Mouse (Mus musculus) limb, embryonic 10.5 days (tissue): ENCODE measurements around the gene Sh3bp5. TPM values are rescaled to one million over a fixed set of nuclear protein-coding genes. Genes with fewer than 3 reads are reported as not detected.
A peak's percentile ranks its signal among the peaks of the same experiment; 100 is the strongest.
"Not testable (repeated sequence)": the region's sequence is repeated elsewhere in the genome, so short reads cannot be mapped to it uniquely, and the experiment has no call there.

ENCODE experiments used
- DNase-seq: peaks from one replicate; pipeline ENCODE4 v3.0.0-alpha.2; 2017; ENCODE audit warnings: low spot score
- H3K27ac ChIP-seq: fragments of 300-500 bp; sonication (generic); 2 replicates; pipeline ENCODE4 v1.5.1; 2016; ENCODE audit warnings: mild to moderate bottlenecking
- H3K27me3 ChIP-seq: fragments of 300-500 bp; sonication (generic); 2 replicates; pipeline ENCODE4 v1.6.1; 2016; ENCODE audit warnings: low read depth, mild to moderate bottlenecking; ENCODE audit not compliant: poor library complexity, severe bottlenecking
- H3K36me3 ChIP-seq: fragments of 300-500 bp; sonication (generic); 2 replicates; pipeline ENCODE4 v1.6.1; 2016; ENCODE audit warnings: mild to moderate bottlenecking, moderate library complexity
- H3K4me1 ChIP-seq: fragments of 300-500 bp; sonication (generic); 2 replicates; pipeline ENCODE4 v1.6.1; 2016
- H3K4me3 ChIP-seq: fragments of 300-500 bp; sonication (generic); 2 replicates; pipeline ENCODE4 v1.5.1; 2016; ENCODE audit warnings: mild to moderate bottlenecking, moderate library complexity
- H3K9me3 ChIP-seq: fragments of 300-500 bp; sonication (generic); replicated peaks from 2 replicates; pipeline ENCODE4 v1.6.1; 2016; ENCODE audit warnings: mild to moderate bottlenecking
- WGBS: fragments of 180-500 bp; shearing (Covaris S2); methylation state at CpG from one replicate; pipeline ENCODE4 v1.1.7; 2016; 5-methylcytosine and 5-hydroxymethylcytosine counted together
- polyA plus RNA-seq: library from polyadenylated mRNA; unstranded; fragments of >200 nt; fragmentation: Nextera tagmentation; extraction: Ambion mirVana; gene quantifications from 2 replicates; pipeline ENCODE4 v1.2.1, GENCODE M21; 2016

The Sh3bp5 gene
- 43.0 and 47.9 TPM in 2 replicates for polyA plus RNA-seq

- H3K27me3 ChIP-seq, result peaks cover 5% of the 10 kb centered on the region; the same call in 1 of the 2 replicates
- H3K36me3 ChIP-seq, result peaks cover 15% of the 10 kb centered on the region
- DNase-seq, result peak; percentile 95
- H3K4me1 ChIP-seq, result peaks cover 50% of the 10 kb centered on the region
- H3K27ac ChIP-seq, result peak within 1 kb of the TSS; percentile 96
- WGBS, result 9% methylated on average over 49 of the region's 49 CpGs
- no peaks in the 10 kb centered on the region for H3K9me3 ChIP-seq
- peak within 1 kb of the TSS; percentile 89 for H3K4me3 ChIP-seq
Observed at GRCm38 (mm10) chr14:31435930-31436693, at the start of gene Sh3bp5. Gene Sh3bp5 (minus strand): TSS chr14:31436078.

- H3K36me3 ChIP-seq, result peaks cover 96% of the 10 kb centered on the region
- 93% methylated on average over 5 of the region's 5 CpGs for WGBS
- no peak overlapping the region for H3K4me3 ChIP-seq
- DNase-seq, result no peak
- no peak overlapping the region for H3K27ac ChIP-seq
- H3K4me1 ChIP-seq, result no peaks in the 10 kb centered on the region
- no peaks in the 10 kb centered on the region for H3K27me3 ChIP-seq
- H3K9me3 ChIP-seq, result no peaks in the 10 kb centered on the region
Observed at GRCm38 (mm10) chr14:31482417-31482816, 46.5 kb upstream of the Sh3bp5 start.

GRCm38 (mm10) chr14:31473297-31473696 lies 37.4 kb upstream of the Sh3bp5 start:
- H3K27ac ChIP-seq, result no peak overlapping the region
- DNase-seq, result no peak
- peaks cover 6% of the 10 kb centered on the region for H3K36me3 ChIP-seq
- H3K9me3 ChIP-seq, result no peaks in the 10 kb centered on the region
- H3K4me1 ChIP-seq, result no peaks in the 10 kb centered on the region
- WGBS, result 74% methylated on average over 2 of the region's 2 CpGs
- no peaks in the 10 kb centered on the region for H3K27me3 ChIP-seq
- no peak overlapping the region for H3K4me3 ChIP-seq

- peak; percentile 49 for DNase-seq
- H3K27ac ChIP-seq, result no peak overlapping the region
- H3K36me3 ChIP-seq, result no peaks in the 10 kb centered on the region; the same call in 1 of the 2 replicates
- no peak overlapping the region for H3K4me3 ChIP-seq
- no peaks in the 10 kb centered on the region for H3K27me3 ChIP-seq
- no peaks in the 10 kb centered on the region for H3K4me1 ChIP-seq
- WGBS, result 9% methylated on average over 5 of the region's 5 CpGs
- H3K9me3 ChIP-seq, result no peaks in the 10 kb centered on the region
Observed at GRCm38 (mm10) chr14:31472451-31473061, 36.7 kb upstream of the Sh3bp5 start.

- DNase-seq, result no peak
- Histone ChIP-seq H3K9me3 (no peaks in the 10 kb centered on the region), H3K4me3 (no peak overlapping the region), H3K36me3 (no peaks in the 10 kb centered on the region), H3K27me3 (no peaks in the 10 kb centered on the region), H3K4me1 (no peaks in the 10 kb centered on the region), H3K27ac (no peak overlapping the region)
- 64% methylated on average over 4 of the region's 4 CpGs for WGBS
Observed at GRCm38 (mm10) chr14:31469711-31470110, 33.8 kb upstream of the Sh3bp5 start.

GRCm38 (mm10) chr14:31464176-31464575 lies 28.3 kb upstream of the Sh3bp5 start:
- DNase-seq, result no peak
- Histone ChIP-seq H3K27ac (no peak overlapping the region), H3K4me3 (no peak overlapping the region), H3K4me1 (peaks cover 9% of the 10 kb centered on the region; the same call in 1 of the 2 replicates), H3K36me3 (no peaks in the 10 kb centered on the region), H3K27me3 (no peaks in the 10 kb centered on the region), H3K9me3 (no peaks in the 10 kb centered on the region)
- WGBS, result 51% methylated on average over 8 of the region's 8 CpGs

- no peak for DNase-seq
- Histone ChIP-seq H3K27me3 (no peaks in the 10 kb centered on the region), H3K4me3 (no peak overlapping the region), H3K4me1 (peaks cover 22% of the 10 kb centered on the region), H3K36me3 (no peaks in the 10 kb centered on the region), H3K27ac (peak overlapping the region; percentile 46; the same call in 1 of the 2 replicates), H3K9me3 (no peaks in the 10 kb centered on the region)
- whole genome bisulfite sequencing, result 88% methylated on average over 6 of the region's 6 CpGs
Observed at GRCm38 (mm10) chr14:31462886-31463285, 27.0 kb upstream of the Sh3bp5 start.

GRCm38 (mm10) chr14:31462226-31462625 lies 26.3 kb upstream of the Sh3bp5 start:
- WGBS, result 76% methylated on average over 5 of the region's 5 CpGs
- H3K36me3 ChIP-seq, result not testable (repeated sequence)

GRCm38 (mm10) chr14:31458006-31458405 lies 22.1 kb upstream of the Sh3bp5 start:
- peak; percentile 49 for DNase-seq
- 86% methylated on average over 12 of the region's 12 CpGs for WGBS
- Histone ChIP-seq H3K36me3 (no peaks in the 10 kb centered on the region), H3K27ac (peak overlapping the region; percentile 64; the same call in 1 of the 2 replicates), H3K9me3 (no peaks in the 10 kb centered on the region), H3K4me3 (no peak overlapping the region), H3K27me3 (no peaks in the 10 kb centered on the region), H3K4me1 (peaks cover 28% of the 10 kb centered on the region)

More at GRCm38 (mm10) chr14:31462226-31462625, 26.3 kb upstream of the Sh3bp5 start:
- H3K27me3 ChIP-seq, H3K27ac ChIP-seq, H3K9me3 ChIP-seq, H3K4me3 ChIP-seq, DNase-seq: not testable (repeated sequence)
- H3K4me1 ChIP-seq, result peaks cover 29% of the 10 kb centered on the region

- peaks cover 24% of the 10 kb centered on the region for H3K4me1 ChIP-seq
- H3K4me3 ChIP-seq, result no peak overlapping the region
- no peaks in the 10 kb centered on the region for H3K9me3 ChIP-seq
- 85% methylated on average over 6 of the region's 6 CpGs for WGBS
- H3K36me3 ChIP-seq, result no peaks in the 10 kb centered on the region
- no peak for DNase-seq
- H3K27me3 ChIP-seq, result no peaks in the 10 kb centered on the region
- H3K27ac ChIP-seq, result no peak overlapping the region
Observed at GRCm38 (mm10) chr14:31456064-31456721, 20.3 kb upstream of the Sh3bp5 start.

GRCm38 (mm10) chr14:31454849-31455566 lies 19.1 kb upstream of the Sh3bp5 start:
- H3K27ac ChIP-seq, result no peak overlapping the region
- H3K27me3 ChIP-seq, result no peaks in the 10 kb centered on the region
- H3K4me3 ChIP-seq, result no peak overlapping the region
- WGBS, result 85% methylated on average over 8 of the region's 8 CpGs
- no peaks in the 10 kb centered on the region for H3K9me3 ChIP-seq
- no peak for DNase-seq
- peaks cover 24% of the 10 kb centered on the region for H3K4me1 ChIP-seq
- no peaks in the 10 kb centered on the region for H3K36me3 ChIP-seq

- H3K9me3 ChIP-seq, H3K27ac ChIP-seq, DNase-seq, H3K36me3 ChIP-seq, H3K27me3 ChIP-seq, H3K4me3 ChIP-seq: not testable (repeated sequence)
- WGBS, result 87% methylated on average over 12 of the region's 12 CpGs
- peaks cover 21% of the 10 kb centered on the region for H3K4me1 ChIP-seq
Observed at GRCm38 (mm10) chr14:31453946-31454345, 18.1 kb upstream of the Sh3bp5 start.
